Mouse (Mus musculus) monocyte, adult 2 months (primary cell): Measurements from ENCODE around the gene Dbil5.
A peak's percentile ranks its signal among the peaks of the same experiment; 100 is the strongest.

ENCODE experiments used
- DNase-seq, 2 experiments: peaks; one replicate each; pipeline ENCODE4 v3.0.0; 2022; ENCODE audit warnings: low spot score in 2 of 2, low read depth in 1 of 2

The Dbil5 gene

DNA sequence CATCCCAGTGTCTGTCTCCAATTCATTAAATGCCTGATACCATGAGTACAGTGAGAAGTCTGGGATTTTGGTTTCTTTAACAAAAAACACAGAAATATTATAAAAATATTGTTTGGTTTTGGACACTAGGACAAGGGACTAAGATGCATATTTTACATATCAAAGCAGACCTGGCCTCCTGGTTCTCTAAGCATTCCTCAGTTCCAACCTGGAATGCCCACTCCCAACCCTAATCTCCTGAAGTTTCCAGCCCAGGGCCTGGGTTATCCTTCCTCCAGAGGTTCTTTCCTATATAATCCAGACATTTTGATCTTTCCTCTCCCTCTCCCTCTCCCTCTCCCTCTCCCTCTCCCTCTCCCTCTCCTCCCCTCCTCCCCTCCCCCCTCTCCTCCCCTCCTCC is 7.6 kb downstream of the Dbil5 start:
- no peak for DNase-seq

GRCm38 (mm10) chr11:76236136-76236535 is 18.7 kb downstream of the Dbil5 start:
- DNase-seq, result no peak

DNA sequence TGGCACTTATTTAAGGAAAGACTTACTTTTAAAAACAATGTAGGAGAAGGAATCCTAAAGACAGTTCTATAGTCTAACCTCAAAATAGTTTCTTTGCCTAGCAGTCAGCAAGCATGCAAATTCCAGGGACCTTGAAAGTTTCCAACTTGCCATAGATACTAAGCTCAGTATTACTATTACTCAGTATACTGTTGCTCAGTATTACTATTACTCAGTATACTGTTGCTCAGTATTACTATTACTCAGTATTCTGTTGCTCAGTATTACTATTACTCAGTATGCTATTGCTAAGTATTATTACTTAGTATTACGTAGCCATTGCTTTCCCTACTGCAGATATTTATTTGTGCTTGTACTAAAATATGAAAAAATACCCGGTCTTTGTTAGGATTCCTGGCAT is 22.3 kb downstream of the Dbil5 start:
- no peak for DNase-seq

DNA sequence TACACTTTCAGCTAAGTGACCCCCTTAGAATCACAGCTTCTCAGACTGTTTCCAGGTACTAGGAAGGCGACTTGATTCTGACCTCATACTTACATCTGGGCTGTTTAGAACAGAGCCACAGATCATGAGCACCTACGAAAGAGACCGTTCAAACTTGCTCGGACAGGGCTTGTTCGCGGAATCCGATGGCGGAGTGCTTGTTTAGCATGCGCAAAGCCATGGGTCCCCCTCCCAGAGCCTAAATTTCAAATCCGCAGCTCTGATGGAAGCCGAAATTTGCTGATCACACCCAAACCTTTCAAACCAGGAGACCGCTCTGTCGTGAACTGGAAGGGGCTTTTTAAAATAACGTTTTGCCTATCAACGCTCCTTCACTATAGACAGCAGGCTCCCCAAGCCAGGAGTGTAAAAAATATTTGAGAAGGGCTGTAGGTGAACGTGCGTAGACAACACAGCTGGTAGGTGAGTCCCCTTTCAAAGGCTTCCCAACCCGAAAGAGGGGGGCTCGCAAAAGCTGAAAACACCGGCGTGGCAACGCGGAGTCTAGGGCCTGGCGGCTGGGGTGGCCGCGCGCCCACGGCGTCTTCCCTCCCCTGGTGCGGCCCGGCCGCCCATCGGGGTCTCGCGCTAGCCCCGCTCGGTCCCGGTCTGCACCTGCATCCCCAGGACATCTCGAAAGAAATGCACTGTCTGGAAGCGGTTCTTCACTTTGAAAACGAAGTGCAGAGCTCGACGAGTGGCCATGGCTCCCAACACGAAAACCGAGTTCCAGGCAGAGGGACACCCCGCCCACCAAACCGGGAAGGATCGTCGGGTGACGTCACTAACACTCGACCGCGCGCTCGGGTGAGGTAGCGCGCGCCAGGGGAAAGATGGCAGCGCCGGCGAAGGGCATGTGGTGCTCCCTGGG is 25.7 kb downstream of the Dbil5 start, which contains the start of the genes Mrm3 and Glod4:
Gene Mrm3 (plus strand): TSS at position 815 of the 910 bp plus-strand sequence.
Gene Glod4 (minus strand): TSS at position 825 of the 910 bp plus-strand sequence.
- peak; percentile 65 to 86 for DNase-seq

- no peak for DNase-seq
These were observed 26.6 kb downstream of the Dbil5 start for GRCm38 (mm10) chr11:76243811-76244546.

DNA sequence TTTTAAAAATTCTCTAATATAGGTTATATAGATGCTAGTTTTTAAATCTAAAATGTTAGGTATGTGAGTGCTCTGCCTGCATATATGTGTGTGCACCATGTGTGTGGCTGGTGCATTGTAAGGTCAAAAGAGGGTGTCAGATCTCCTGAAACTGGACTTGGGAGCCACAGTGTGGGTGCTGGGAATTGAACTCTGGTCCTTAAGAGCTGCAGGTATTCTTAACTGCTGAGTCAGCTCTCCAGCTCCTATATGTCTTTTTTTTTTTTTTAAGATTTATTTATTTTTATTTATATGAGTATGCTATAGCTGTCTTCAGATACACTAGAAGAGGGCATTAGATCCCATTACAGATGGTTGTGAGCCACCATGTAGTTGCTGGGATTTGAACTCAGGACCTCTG is 29.0 kb downstream of the Dbil5 start:
- no peak for DNase-seq

DNA sequence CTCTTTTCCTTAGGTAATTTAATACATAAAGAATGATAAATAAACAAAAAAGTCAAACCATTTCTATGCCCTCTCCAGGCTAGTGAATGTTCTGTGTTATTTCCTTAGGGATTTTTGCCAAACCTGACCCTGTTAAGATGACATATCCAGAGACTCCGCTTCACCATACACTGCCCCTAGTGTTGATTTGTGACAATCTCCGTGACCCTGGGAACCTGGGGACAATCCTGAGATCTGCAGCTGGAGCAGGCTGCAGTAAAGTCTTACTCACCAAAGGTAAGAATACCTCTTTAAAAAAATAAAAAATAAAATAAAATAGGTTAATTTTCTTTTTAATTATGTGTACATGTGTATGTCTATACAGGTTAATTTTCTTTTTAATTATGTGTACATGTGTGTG is 29.8 kb downstream of the Dbil5 start:
- DNase-seq, result no peak

DNA sequence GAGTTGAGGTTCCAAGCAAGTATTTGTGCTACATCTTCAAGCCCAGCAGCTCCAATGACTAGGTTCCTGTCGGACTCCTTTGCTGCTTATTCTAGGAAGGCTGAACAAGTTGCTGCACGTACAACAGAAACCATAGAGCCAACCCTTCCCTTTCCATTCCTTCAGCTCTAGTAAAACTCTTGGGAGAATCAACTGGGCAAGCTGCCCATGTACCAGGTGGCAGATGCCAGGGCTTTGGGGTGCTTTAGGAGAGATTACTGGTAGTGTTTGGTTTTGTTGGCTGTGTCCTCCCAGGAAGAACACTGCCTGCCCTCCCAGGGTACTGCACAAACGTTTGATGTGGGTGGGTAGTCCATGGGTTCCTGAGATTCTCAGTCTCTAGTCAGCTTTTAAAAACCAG is 34.6 kb downstream of the Dbil5 start:
- DNase-seq, result no peak

DNA sequence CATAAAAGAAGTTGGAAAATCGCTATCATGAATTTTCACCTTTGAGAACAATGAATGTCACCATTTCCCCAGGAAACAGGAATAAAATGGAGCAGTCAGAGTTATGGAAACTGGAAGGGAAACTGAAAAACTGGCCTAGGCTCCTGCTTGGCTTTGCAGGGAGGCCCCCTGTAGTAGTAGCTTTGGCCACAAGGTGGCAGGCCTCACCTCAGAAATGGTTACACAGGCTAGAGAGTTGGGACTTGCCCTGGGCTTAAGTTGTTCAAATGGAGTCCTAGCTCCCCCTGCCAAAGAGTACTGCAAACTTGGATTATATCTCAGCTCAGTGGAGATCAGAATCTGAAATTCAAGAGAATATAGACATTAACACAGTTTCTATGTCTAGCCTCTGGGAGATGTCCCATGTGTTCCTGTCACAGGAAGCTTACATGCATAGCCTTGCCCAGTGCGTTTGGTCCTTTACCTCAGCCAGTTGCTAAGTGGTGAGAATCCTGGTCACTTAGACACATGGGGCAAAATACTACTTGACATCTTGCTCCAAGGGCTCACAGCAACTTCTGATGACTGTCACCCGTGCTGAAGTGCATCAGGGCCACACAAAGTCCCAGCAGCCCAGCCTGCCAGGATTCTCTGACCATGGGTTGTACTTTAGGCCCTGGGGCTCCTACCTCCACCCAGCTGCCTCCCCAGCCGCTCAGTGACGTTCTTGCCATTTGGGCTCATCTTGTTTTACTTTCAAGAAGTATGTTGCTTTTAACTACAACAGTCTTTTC is 35.9 kb downstream of the Dbil5 start:
- DNase-seq, result peak; percentile 48 to 68

DNA sequence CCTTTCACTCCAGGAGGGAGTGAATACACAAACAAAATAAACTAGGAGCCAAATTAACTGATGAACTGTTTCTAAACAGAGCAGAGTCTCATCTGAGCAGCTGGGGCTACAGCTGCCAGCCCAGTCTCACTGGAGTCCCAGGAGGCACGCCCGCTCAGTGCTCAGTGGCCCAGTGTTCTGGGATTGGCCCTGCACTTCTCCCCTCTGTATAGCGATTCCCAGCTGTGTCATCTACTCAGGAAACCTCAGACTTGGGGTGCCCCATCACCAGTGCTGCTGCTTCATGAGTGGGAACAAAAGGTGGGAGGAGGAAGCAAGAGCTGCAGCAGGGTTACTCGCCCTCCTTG is 36.5 kb downstream of the Dbil5 start:
- no peak for DNase-seq

DNA sequence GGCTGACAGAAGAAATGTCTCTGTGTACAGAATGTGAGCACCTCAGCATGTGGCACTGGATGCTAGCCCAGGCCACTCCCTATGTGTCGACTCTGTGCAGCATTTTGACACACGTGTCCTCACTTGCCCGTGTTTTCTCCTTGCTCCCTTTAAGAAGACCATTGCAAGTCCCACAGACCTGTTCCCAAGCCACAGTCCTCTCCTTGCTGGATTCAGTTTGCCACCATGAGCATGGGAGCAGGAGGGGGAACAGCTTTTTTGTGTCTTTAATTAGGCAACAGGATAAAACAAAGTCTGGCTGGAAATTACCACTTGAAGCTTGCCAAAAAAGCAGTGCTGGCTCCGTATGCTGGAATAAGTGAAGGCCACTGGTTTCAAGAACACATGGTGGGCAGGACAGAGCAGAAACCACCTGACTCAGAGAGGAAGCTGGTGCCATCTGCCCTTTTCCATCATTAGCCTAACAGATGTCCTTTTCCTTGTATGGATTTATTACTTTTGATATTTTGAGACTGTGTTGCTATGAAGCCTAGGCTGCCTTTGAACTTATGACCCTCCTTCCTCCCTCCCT is 38.1 kb downstream of the Dbil5 start:
- no peak for DNase-seq

- DNase-seq, result no peak
These were observed 38.7 kb downstream of the Dbil5 start for GRCm38 (mm10) chr11:76256129-76256528.

DNA sequence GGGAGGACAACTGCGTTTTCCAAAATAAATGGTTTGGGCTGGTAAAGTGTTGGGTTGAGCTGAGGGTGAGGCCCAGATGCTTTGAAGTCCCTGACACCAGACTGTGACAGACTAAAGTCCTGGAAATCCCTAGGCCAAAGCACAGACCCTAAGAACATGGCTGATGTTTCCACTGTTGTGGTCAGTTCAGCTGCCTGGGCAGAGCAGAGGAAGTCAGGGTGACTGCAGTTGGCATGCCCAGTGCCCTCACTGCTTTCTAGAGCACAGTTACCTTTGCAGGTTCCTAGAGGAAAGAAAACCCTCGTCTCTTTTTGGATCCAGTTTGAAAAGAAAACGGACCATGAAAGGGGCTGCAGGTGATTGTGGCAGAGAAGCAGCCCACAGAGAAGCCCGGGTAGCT is 40.0 kb downstream of the Dbil5 start:
- DNase-seq, result no peak

DNA sequence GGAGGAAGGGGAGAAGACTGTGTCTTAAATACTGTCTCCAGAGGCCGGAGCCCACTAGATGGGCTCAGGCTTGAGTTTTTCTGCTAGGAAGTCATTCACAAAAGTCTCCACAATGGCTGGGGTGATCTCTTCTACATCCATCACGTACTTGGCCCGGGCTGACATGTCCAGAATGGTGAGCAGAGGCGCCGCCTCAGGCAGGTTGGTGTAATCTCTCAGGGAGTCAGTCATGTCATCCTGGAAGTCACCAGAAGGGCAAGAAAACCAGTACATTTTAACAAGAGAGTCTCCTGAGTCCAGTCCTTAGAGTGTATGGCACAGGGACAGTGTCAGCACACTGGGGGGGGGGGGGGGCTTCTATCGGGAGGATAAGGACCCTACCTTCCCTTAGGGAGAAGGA is 41.1 kb downstream of the Dbil5 start:
- DNase-seq, result no peak

- DNase-seq, result no peak
These were observed 43.0 kb downstream of the Dbil5 start for GRCm38 (mm10) chr11:76260208-76261050.

DNA sequence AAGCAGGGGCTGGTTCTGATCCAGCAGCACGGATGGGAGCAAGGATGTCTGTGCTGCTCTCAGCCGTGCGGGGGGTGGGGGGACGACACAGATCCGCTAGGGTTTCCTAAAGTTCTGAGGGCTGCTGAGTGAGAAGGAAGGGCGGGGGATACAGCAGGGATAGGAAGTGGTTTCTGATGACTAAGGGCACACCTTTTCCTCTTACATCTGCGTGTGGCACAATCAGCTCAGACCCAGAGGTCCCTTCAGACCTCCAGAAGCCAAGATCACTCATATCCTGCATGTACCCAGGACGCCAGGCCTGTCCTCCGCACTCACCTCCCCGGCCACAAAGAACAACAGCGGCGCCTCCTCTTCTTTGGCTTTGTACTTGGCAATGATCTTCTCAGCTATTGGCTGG is 43.8 kb downstream of the Dbil5 start:
- no peak for DNase-seq

DNA sequence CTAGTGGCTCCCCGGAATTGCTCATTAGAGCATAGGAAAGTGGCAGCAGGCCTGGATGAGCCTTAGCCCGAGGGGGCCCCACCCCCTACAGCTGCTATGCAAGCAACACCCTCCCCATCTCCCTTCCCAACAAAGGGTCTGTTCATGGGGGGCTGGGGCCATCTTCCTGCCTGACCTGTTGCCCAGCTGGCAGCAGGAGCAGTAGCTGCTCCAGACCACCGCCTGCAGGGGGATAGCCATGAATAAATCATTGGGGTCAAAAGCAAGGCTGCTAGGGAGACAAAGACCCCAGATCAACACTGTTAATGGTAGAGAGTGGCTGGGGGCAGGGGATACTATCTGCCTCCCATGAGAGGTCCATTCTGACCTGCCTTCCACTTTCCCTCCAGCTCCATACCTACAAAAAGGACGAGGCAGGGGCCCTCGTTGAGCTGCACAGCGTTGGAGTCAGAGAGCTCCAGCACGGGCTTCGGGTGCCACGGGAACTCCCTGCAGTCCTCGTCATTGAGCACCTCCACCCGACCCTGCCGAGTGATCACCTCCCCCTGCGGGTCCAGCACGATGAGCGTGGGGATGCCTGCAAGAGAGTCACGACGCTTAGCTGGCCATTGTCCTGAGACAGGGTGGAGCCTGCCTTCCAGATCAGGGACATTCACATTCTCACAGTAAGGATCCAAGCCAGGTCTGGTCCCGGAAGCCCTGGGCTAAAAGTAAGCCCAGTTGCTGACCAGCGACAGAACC is 45.4 kb downstream of the Dbil5 start:
- DNase-seq, result no peak

DNA sequence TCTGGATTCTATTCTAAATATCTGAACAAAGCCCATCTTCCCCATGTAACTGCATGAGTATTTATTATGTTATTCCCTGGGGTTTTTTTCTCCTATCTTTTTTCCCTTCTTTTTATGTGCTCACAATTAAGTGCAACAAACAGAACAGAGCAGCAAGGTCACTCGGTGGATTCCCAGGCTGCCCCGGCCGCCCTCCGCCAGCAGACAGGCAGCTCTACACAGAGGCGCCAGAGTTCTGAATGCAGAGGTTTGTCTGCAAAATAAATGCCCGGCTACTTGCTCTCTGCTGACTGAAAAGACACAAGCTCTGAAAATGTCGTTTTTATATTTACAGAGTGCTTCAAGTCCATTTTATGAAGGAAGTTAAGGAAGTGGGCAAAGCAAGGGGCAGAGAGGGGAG is 50.1 kb downstream of the Dbil5 start:
- DNase-seq, result no peak

GRCm38 (mm10) chr11:76268001-76268459 is 50.6 kb downstream of the Dbil5 start:
- DNase-seq, result no peak
